Mouse (Mus musculus): ENCODE results near the gene Uqcrc2. TPM values are rescaled to one million over a fixed set of nuclear protein-coding genes. Genes with fewer than 3 reads are reported as not detected.
A peak's percentile ranks its signal among the peaks of the same experiment; 100 is the strongest.

The Uqcrc2 gene
- total and polyA plus RNA-seq, 3 experiments = 11.3 to 225 (median 213) TPM

DNA sequence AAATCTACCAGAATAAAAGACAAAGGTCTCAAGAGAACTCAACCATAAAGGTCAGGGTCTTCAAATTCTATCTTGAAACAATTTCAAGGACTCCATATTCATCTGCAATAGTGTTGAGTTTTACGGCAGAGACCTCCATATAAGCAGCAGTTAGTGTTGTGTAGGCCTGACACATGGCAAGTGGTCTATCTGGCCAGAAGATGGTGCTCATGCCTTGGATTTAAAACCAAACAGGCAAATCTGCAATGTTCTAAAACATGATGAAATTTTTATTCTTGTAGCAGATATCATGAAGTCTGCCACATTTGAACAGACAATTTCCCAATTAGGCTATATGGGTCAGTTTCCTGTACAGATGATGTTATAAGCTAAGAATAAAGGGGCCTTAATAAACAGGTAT, 2.5 kb upstream of the Uqcrc2 start:
- TF ChIP-seq POLR2AphosphoS5 (IDR thresholded peaks at IDR 0.05; ENCODE audit: insufficient replicate concordance, low read depth, low read length) = no peak
- TF ChIP-seq TAL1 (conservative IDR thresholded peaks at IDR 0.05; ENCODE audit: low read depth, low read length) = no peak
- no peak for TF ChIP-seq CTCF (IDR thresholded peaks at IDR 0.05; ENCODE audit: low read depth, low read length)
- no peak for TF ChIP-seq GATA1 (IDR thresholded peaks at IDR 0.05; ENCODE audit: borderline replicate concordance, low read length)
- TF ChIP-seq GATA2 (IDR thresholded peaks at IDR 0.05; ENCODE audit: borderline replicate concordance, low read depth, low read length) = no peak
- ATAC-seq (ENCODE audit: extremely low read depth, insufficient number of reproducible peaks, low FRiP score, poor library complexity, severe bottlenecking) = no peak

DNA sequence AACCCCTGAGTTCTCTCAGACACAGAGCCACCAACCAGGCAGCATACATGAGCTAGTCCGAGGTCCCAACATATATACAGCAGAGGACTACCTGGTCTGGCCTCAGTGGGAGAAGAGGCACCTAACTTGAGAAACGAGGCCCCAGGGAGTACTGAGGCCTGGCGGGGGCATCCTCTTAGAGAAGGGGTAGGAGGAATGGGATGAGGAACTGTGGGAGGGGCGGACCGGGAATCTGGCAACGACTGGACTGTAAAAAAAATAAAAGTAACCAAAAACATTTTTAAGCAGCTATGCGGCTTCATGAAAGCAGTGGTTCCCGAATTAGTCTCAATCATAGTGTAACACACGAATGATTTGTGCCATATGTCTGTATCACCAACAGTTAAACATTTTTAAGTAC, 675 bp upstream of the Uqcrc2 start:
- Histone ChIP-seq H3K4me1 (ENCODE audit: insufficient read depth, low read depth, low read length) (peaks cover 34% of the 10 kb centered on the region), H3K36me3 (replicated peaks) (peaks cover 21% of the 10 kb centered on the region), H3K4me3 (ENCODE audit: low read depth, low read length) (peak overlapping the region; percentile 92), H3K27me3 (ENCODE audit: insufficient read depth, low read length) (peaks cover 10% of the 10 kb centered on the region; the same call in 1 of the 2 replicates), H3K9me3 (replicated peaks) (no peaks in the 10 kb centered on the region)
- DNase-seq (ENCODE audit: low spot score) = no peak
- no peak for ATAC-seq (ENCODE audit: extremely low read depth, insufficient number of reproducible peaks, low FRiP score, poor library complexity, severe bottlenecking)
- TF ChIP-seq CTCF (IDR thresholded peaks at IDR 0.05; ENCODE audit: low read depth, low read length) (no peak), POLR2AphosphoS5 (IDR thresholded peaks at IDR 0.05; ENCODE audit: insufficient replicate concordance, low read depth, low read length) (no peak), GATA2 (IDR thresholded peaks at IDR 0.05; ENCODE audit: borderline replicate concordance, low read depth, low read length) (no peak), GATA1 (IDR thresholded peaks at IDR 0.05; ENCODE audit: borderline replicate concordance, low read length) (no peak), TAL1 (conservative IDR thresholded peaks at IDR 0.05; ENCODE audit: low read depth, low read length) (no peak)

More for the DNA sequence above, 2.5 kb upstream of the Uqcrc2 start:
- peaks cover 24% of the 10 kb centered on the region for H3K4me1 ChIP-seq (ENCODE audit: insufficient read depth, low read depth, low read length)
- peaks cover 16% of the 10 kb centered on the region; the same call in 1 of the 2 replicates for H3K27me3 ChIP-seq (ENCODE audit: insufficient read depth, low read length)
- H3K9me3 ChIP-seq (replicated peaks) = no peaks in the 10 kb centered on the region
- DNase-seq (ENCODE audit: low spot score) = no peak
- H3K36me3 ChIP-seq (replicated peaks) = peaks cover 6% of the 10 kb centered on the region
- H3K4me3 ChIP-seq (ENCODE audit: low read depth, low read length) = no peak overlapping the region

DNA sequence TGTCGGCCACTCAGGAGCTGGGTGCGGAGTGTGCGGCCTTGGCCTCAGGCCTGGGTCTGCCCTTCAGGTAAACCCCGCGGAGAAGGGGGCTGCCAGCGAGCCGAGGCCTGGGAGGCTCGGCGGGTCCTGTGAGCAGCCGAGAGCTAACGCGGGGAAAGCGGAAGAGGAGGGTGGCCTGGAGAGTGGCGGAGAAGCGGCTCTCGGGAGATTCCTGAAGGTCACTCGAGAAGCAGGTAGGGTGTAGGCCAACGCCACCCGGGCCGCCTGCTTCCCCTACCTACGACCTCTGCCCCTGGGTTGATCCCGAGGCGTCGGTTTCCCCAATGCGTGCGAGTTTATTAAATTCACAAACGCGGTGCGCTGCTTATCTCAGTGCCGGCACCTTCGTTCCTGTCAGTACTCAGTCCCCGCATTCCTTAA, 396 bp downstream of the Uqcrc2 start:
- H3K4me3 ChIP-seq (ENCODE audit: low read depth, low read length) = peak overlapping the region; percentile 92
- H3K36me3 ChIP-seq (replicated peaks) = peaks cover 32% of the 10 kb centered on the region
- DNase-seq (ENCODE audit: low spot score) (peak; percentile 50), ATAC-seq (ENCODE audit: extremely low read depth, insufficient number of reproducible peaks, low FRiP score, poor library complexity, severe bottlenecking) (no peak)
- H3K4me1 ChIP-seq (ENCODE audit: insufficient read depth, low read depth, low read length) = peaks cover 34% of the 10 kb centered on the region
- no peaks in the 10 kb centered on the region for H3K9me3 ChIP-seq (replicated peaks)
- TF ChIP-seq GATA2 (IDR thresholded peaks at IDR 0.05; ENCODE audit: borderline replicate concordance, low read depth, low read length) (no peak), GATA1 (IDR thresholded peaks at IDR 0.05; ENCODE audit: borderline replicate concordance, low read length) (no peak), POLR2AphosphoS5 (IDR thresholded peaks at IDR 0.05; ENCODE audit: insufficient replicate concordance, low read depth, low read length) (no peak), CTCF (IDR thresholded peaks at IDR 0.05; ENCODE audit: low read depth, low read length) (no peak), TAL1 (conservative IDR thresholded peaks at IDR 0.05; ENCODE audit: low read depth, low read length) (no peak)
- peaks cover 4% of the 10 kb centered on the region; the same call in 1 of the 2 replicates for H3K27me3 ChIP-seq (ENCODE audit: insufficient read depth, low read length)

DNA sequence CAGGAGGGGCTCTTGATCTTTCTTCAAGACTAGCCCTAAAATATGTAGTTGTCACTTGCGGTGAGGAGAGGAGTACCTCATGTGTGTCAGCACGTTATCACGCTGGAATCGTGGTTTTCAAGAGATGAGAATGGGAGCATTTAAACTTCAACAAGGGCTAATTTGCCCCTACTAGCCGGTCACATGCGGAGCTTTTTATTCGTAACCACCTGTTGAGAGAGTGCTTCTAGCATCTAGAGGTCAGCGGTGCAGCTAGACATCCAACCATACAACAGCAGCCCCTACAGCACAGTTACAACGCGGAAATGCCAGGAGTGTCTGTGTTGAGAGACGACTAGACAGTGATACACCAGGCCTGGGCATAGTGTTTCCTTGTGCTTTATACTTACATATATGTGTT, 845 bp downstream of the Uqcrc2 start:
- peaks cover 36% of the 10 kb centered on the region for H3K36me3 ChIP-seq (replicated peaks)
- TF ChIP-seq GATA1 (IDR thresholded peaks at IDR 0.05; ENCODE audit: borderline replicate concordance, low read length) (no peak), TAL1 (conservative IDR thresholded peaks at IDR 0.05; ENCODE audit: low read depth, low read length) (no peak), GATA2 (IDR thresholded peaks at IDR 0.05; ENCODE audit: borderline replicate concordance, low read depth, low read length) (no peak), CTCF (IDR thresholded peaks at IDR 0.05; ENCODE audit: low read depth, low read length) (no peak), POLR2AphosphoS5 (IDR thresholded peaks at IDR 0.05; ENCODE audit: insufficient replicate concordance, low read depth, low read length) (no peak)
- H3K27me3 ChIP-seq (ENCODE audit: insufficient read depth, low read length) = peaks cover 4% of the 10 kb centered on the region; the same call in 1 of the 2 replicates
- no peaks in the 10 kb centered on the region for H3K9me3 ChIP-seq (replicated peaks)
- ATAC-seq (ENCODE audit: extremely low read depth, insufficient number of reproducible peaks, low FRiP score, poor library complexity, severe bottlenecking) (peak; percentile 32; the same call in 1 of the 2 replicates), DNase-seq (ENCODE audit: low spot score) (peak; percentile 10)
- H3K4me3 ChIP-seq (ENCODE audit: low read depth, low read length) = peak overlapping the region; percentile 92
- H3K4me1 ChIP-seq (ENCODE audit: insufficient read depth, low read depth, low read length) = peaks cover 34% of the 10 kb centered on the region

DNA sequence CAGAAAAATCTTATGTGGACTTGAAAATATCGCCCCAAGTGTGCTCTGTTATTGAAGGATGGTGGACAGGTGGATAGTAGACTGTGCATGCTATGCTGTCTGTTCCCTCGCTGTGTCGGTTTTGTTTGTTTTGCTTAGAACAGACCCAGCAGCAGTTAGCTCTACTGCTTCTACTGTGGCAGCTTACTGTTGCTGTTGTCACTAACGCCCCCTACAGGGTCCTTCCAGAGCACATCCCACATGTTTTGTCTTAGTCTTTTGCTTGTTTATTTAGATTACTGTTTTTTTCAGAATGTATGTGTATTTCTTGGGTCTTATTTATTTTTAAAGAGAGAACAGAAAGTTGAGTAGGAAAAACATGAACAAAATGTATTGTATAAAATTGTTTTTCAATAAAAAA, 8.2 kb downstream of the Uqcrc2 start:
- no peak for ATAC-seq (ENCODE audit: extremely low read depth, insufficient number of reproducible peaks, low FRiP score, poor library complexity, severe bottlenecking)
- no peaks in the 10 kb centered on the region for H3K27me3 ChIP-seq (ENCODE audit: insufficient read depth, low read length)
- H3K9me3 ChIP-seq (replicated peaks) = no peaks in the 10 kb centered on the region
- H3K36me3 ChIP-seq (replicated peaks) = peaks cover 89% of the 10 kb centered on the region
- TF ChIP-seq GATA2 (IDR thresholded peaks at IDR 0.05; ENCODE audit: borderline replicate concordance, low read depth, low read length) (no peak), GATA1 (IDR thresholded peaks at IDR 0.05; ENCODE audit: borderline replicate concordance, low read length) (no peak), TAL1 (conservative IDR thresholded peaks at IDR 0.05; ENCODE audit: low read depth, low read length) (no peak), CTCF (IDR thresholded peaks at IDR 0.05; ENCODE audit: low read depth, low read length) (no peak), POLR2AphosphoS5 (IDR thresholded peaks at IDR 0.05; ENCODE audit: insufficient replicate concordance, low read depth, low read length) (no peak)
- no peak for DNase-seq (ENCODE audit: low spot score)
- no peak overlapping the region for H3K4me3 ChIP-seq (ENCODE audit: low read depth, low read length)
- H3K4me1 ChIP-seq (ENCODE audit: insufficient read depth, low read depth, low read length) = peaks cover 2% of the 10 kb centered on the region; the same call in 1 of the 2 replicates

DNA sequence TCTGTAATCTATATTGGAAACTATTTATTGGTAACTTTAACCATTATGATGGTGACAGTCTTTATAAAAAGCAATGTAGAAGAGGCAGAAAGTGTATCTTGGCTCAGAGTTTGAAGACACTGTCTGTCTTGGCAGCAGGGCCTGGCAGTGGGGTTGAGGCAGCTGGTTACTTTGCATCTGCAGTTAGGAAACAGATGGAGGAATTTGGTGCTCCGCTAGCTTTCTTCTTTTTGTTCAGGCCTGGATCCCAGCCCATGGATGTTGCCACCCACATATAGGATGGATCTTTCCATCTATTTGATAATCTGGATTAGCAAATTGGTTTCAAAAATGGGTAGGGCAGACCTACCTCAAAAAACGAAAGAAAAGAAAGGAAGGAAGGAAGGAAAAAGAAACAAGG, 12.9 kb downstream of the Uqcrc2 start:
- no peak for DNase-seq (ENCODE audit: low spot score)
- Histone ChIP-seq H3K4me3 (ENCODE audit: low read depth, low read length) (no peak overlapping the region), H3K27me3 (ENCODE audit: insufficient read depth, low read length) (no peaks in the 10 kb centered on the region), H3K4me1 (ENCODE audit: insufficient read depth, low read depth, low read length) (no peaks in the 10 kb centered on the region), H3K36me3 (replicated peaks) (peaks cover 95% of the 10 kb centered on the region), H3K9me3 (replicated peaks) (no peaks in the 10 kb centered on the region)
- TF ChIP-seq GATA1 (IDR thresholded peaks at IDR 0.05; ENCODE audit: borderline replicate concordance, low read length) (no peak), GATA2 (IDR thresholded peaks at IDR 0.05; ENCODE audit: borderline replicate concordance, low read depth, low read length) (no peak), CTCF (IDR thresholded peaks at IDR 0.05; ENCODE audit: low read depth, low read length) (no peak), POLR2AphosphoS5 (IDR thresholded peaks at IDR 0.05; ENCODE audit: insufficient replicate concordance, low read depth, low read length) (no peak), TAL1 (conservative IDR thresholded peaks at IDR 0.05; ENCODE audit: low read depth, low read length) (no peak)
- ATAC-seq (ENCODE audit: extremely low read depth, insufficient number of reproducible peaks, low FRiP score, poor library complexity, severe bottlenecking) = no peak

Data from G1E (cell line).